Mouse (Mus musculus): ENCODE data around the gene Ppil4.
"Not testable (repeated sequence)": the region's sequence is repeated elsewhere in the genome, so short reads cannot be mapped to it uniquely, and the experiment has no call there.

Gene Ppil4

DNA sequence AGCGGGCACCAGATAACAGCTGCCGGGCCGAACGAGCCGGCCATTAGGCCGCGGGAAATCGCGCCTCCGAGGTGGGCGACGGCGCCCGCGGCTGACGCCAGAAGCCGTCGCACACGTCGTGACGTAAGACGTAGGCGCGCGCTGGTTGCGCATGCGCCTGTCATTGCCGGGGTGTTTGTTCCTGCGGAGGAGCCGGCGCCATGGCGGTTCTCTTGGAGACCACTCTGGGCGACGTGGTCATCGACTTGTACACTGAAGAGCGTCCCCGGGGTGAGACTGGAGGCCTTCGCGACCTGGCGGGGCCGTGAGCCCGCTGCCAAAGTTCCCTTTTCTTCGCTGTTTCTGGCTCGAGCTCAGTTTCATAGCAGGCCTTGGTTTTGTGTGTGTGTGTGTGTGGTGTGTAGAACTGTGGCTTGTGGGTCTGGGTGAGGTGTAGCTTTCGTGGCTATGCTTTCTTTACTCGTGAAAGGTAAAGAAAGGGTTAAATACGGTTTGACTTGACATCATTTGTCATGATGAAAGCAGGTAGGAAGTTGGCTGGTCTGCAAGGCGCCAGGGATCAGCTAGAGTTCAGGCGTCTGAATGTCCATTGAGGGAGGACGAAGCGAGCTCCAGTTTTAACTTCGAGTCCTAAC is at the start of gene Ppil4, which contains the start of gene Ginm1:
Gene Ppil4 (plus strand): TSS at position 141 of the 635 bp plus-strand sequence.
Gene Ginm1 (minus strand): TSS at position 74 of the 635 bp plus-strand sequence.
- peak; percentile 91 for DNase-seq (ENCODE audit: low spot score)

DNA sequence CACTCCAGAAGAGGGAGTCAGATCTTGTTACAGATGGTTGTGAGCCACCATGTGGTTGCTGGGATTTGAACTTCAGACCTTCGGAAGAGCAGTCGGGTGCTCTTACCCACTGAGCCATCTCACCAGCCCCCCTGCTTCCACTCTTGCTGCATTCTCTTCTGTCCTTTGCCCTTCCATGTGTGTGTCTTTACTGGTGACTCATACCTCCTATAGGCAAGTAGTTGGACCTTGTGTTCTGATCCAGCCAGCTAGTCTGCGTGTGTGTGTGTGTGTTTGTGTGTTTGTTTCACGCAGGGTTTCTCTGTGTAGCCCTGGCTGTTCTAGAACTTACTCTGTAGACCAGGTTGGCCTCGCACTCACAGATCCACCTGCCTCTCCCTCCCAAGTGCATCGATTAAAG is 47.2 kb upstream of the Ppil4 start:
- not testable (repeated sequence) for DNase-seq (ENCODE audit: low spot score)

DNA sequence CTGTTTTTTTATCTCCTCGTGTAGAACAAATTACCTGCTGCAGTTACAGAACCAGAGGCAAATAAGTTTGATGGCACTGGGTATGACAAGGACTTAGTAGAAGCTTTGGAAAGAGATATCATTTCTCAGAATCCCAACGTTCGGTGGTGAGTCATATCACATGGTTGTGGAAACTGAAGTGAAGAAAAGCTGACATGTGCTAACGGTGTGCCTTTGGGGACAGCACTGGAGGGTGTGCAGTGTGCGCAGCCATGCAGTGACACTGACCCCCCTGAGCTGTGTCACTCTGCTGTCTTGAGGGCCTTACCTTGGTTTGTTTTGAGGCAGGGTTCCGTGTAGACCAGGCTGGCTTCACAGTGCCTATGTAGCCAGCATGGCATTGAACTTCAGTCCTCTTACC is 43.9 kb upstream of the Ppil4 start:
- DNase-seq (ENCODE audit: low spot score): no peak

DNA sequence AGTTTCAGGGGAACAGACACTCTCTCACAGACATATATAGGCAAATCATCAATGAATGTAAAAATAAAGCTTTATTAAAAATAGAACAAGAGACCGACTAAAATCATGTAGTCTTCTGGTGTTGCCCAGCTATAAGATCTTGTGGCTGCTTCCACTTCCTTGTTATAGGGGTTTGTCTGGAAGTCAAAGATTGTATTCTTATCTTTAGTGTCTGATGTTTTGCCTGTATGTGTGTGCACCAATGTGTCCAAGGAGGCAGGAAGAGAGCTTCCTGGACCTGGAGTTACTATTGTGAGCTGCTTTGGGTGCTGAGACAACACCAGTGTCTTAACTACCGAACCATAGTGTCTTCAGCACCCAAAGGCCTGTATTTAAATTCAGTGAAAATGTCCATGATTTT is 35.1 kb upstream of the Ppil4 start:
- no peak for DNase-seq (ENCODE audit: low spot score)

DNA sequence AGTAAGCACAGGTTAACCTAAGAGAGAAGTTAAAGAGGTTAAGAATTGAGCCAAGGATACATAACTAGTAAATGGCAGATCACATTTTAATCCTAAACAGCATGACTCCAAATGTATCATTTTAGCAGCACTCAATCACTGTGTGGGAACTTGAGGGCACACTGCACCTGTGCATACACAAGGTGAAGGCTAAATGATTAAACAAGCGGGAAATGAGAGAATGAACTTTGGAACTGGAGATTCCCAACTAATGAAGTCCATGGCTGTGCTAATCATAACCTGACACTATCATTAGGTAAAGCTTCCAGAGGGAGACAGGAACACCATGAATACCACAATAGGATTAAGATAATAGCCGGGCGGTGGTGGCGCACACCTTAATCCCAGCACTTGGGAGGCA is 20.3 kb upstream of the Ppil4 start:
- DNase-seq (ENCODE audit: low spot score): no peak

DNA sequence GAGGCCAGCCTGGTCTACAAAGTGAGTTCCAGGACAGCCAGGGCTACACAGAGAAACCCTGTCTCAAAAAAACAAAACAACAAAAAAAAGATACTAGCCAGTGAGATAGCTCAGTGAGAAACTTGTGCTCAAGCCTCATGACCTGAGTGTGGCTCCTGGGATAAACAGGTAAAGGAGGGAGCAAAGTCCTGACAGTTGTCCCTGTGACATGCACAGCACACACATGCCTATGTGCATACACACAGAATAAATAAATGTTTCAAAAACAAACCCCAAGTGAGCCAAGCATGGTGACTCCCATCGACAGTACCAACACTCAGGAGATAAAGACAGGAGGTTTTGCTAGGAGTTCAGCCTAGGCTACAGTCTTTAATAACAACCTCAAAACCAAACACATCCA is 19.9 kb upstream of the Ppil4 start:
- no peak for DNase-seq (ENCODE audit: low spot score)

DNA sequence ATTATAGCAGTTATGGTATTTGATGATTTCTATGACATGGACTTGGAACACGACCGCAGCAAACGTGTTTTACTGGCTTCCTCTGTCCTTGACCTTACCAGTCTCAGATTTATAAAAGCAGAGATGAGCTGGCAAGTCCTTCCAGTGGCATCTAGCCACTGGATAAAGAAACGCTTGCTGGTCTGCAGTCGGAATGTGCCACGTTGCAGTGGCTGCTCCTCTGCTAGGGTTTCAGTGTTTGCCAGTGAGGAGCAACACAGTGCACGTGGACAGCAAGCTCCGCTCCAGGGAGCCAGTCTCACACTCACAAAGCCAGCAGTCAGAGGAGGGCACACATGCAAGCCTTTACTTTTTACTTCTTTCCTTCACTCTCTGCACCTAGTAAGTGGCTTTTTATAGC is 17.3 kb upstream of the Ppil4 start:
- no peak for DNase-seq (ENCODE audit: low spot score)

DNA sequence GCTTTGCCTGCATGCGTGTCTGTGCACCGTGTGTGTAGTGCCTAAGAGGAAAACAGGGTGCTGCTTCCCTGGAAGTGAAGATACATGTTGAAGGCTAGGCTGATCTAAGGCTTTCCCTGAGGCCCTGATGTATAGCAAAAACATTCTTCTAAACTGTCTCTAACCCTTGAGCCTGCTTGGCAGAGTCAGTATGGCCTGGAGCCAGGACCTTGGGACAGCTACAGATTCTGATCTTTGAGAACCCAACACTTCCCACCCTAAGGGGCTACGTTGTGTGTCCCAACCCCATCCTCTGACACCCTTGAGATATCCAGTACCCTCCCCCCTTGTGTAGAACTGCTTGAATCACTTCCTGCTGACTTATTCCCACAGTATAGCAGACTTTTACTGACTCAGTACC is 14.3 kb upstream of the Ppil4 start:
- peak; percentile 18 for DNase-seq (ENCODE audit: low spot score)

DNA sequence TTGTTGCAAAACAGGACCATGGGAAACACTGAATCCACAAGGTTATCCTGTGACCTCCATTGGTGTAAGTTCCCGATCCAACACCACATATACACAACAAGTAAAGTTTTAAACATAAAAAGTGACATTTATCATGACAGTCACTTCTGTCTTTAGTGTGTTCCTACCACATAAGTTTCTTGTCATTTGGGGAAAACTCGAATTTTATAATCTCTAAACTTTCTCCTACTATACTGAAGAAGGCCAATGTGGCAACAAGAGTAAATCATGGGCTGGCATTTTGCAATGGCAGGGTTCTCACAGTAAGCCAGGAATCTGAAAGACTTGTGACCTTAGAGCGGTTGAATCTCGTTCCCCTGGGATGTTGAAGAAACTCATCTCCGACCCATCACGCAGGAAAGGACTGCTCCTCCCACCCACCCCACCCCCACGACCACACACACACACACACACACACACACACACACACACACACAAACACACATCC is 12.9 kb upstream of the Ppil4 start:
- no peak for DNase-seq (ENCODE audit: low spot score)

DNA sequence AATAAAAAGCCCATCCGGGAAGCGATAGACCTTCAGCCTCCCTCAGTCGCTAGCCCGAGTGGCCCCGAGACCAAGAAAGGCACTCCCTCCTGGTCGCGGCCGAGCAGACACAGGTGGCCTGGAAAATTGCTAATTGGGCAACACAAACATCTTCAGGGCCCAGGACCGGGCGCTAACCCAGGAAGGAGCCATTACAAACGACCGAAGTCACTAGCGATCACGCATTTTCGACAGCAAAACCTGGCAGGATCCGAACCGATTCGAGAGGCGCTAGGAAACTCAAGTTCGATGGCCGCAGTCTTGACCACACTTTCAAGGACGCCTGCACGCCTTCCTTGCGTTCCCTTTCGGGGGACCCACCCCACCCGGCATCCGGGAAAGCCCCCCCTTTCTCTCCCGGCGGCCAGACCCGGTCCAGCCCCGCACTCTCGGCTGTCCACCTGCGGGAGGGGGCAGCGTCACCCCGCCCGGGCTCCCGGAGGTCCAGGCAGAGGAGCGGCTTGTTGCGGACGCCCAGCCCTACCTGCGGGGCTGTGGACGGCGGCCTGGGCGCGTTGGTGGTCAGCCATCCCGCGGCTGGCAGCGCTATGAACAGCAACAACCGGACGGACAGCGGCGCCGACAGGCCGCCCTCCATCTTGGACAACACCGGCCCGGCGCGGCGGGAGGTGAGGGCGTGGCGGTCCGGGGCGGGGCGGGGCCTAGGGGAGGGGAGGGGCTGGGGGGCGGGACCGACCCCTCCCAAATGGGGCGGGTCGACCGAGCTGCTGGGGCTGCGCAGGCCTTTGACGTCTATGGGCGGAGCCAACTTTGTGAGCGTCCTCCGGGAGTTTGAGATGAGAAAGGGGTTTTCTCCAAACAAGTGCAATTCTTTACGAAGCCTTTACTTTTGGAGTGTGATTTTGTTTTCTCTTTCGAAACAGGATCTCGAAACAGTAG is 12.2 kb upstream of the Ppil4 start:
- peak; percentile 88 for DNase-seq (ENCODE audit: low spot score)

DNA sequence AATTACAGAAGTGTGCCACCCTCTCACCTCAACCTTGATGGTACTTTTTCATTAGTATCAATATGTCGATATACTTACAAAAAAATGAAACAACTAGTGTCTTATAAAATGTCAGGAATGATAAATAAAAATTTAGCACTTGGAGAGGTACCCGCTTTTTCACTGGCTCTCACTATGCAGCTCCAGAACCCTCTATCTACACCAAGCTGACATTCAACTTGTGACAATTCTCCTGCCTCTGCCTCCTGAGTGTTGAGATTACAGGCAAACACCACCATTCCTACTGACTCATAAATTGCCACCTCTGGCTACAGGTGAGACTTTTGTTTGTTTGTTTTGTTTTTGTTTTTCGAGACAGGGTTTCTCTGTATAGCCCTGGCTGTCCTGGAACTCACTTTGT is 11.5 kb upstream of the Ppil4 start:
- DNase-seq (ENCODE audit: low spot score): no peak

DNA sequence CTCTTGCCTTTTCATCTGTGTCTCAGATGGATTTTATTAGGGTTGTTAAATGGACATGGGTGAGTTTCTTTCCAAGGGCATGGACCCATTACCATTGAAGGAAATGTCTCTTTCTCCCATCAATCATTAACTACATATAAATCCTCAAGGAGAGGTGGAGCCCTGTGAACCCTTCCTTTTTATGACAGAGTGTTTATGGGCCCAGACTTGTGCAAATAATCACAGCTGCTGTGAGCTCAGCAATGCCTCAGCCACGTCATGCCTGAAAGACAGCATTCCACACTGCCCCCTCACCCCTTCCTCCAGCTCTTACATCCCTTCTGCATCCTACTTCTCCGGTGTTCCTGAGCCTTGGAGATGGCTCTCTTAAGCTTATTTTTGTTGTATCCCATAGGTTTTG is 5.4 kb upstream of the Ppil4 start:
- DNase-seq (ENCODE audit: low spot score): no peak

DNA sequence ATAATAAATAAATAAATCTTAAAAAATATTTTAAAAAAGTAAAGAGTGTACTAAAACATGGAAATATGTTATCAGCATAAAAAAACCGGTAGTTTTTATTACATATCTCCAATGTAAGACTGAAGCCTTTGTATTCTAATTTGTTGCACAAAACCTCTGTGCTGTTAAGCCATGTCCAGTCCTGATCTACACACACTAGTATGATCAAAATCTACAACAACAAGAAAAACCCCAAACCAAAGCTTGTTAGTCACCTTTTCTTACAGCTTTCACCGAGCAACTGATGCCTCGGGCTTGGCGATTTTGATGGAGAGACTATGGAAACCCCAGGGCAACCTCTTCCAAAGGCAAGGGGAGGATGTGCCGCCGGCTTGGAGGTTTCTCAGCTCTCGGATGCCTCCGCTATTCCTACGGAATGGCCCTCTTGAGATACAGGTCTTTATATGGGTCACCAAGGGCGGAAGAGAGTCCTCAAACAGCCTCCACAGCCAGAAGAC is 389 bp upstream of the Ppil4 start:
- no peak for DNase-seq (ENCODE audit: low spot score)

DNA sequence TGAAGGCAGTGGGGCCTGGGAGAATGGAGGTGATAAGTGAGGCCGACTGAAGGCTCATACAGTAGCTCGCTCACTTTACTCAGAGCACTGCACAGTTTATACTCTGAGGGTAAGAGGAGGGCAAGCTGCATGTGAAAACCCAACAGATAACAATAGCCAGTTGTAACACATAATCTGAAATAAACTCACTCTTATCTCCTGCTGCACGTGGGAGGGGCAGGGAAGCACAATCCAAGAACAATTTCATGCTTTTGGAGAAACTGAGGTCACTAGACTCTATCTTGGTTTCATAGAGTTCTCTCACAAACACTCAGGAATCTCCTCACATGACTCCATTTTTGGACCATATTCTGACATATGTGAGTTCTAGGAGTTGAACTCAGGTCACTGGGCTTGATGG is 8.6 kb downstream of the Ppil4 start:
- DNase-seq (ENCODE audit: low spot score): no peak

DNA sequence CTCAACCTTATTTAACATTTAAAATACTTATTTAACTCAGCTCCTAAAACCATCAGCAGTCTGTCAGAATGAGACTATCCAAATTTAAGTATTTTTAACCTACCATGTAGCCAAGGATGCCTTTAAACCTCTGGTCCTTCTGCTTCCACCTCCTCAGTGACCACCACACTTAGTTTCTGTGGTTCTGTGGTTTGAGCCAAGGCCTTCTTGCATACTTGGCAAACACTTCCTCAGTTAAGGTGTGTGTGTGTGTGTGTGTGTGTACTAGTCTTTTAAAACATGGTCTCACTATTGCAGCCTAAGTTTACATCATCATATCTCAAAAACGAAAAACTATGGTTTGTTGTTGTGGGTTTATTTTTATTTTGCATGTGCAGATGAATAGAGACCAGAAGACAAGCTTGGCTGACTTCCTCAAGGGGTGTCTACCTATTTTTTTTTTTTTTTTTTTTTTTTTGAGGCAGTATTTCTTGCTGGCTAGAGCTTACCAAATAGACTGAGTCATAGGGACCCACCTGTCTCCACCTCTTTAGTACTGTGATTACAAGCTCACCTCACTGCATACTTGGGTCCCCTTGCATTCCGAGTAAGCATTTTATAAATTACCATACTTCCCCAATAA is 9.9 kb downstream of the Ppil4 start:
- DNase-seq (ENCODE audit: low spot score): no peak

DNA sequence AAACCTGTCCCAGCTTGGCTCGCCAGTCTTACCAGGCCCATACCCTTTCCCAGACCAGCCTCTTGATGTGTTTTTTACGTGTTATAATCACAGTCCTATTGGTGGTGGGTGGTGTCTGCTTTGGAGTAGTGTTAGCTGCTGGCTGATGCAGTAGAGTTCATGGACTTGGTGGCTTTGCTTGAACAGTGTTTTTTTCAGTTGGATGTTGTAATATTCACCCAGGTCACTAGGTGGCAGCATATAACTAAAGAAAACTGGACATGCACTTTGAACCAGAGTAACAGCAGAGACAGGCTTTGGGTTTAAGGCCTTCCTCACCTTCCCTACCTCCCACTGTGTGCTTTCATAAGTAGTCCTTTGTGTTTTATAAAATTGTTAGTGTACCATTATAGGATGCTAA is 17.2 kb downstream of the Ppil4 start:
- no peak for DNase-seq (ENCODE audit: low spot score)

DNA sequence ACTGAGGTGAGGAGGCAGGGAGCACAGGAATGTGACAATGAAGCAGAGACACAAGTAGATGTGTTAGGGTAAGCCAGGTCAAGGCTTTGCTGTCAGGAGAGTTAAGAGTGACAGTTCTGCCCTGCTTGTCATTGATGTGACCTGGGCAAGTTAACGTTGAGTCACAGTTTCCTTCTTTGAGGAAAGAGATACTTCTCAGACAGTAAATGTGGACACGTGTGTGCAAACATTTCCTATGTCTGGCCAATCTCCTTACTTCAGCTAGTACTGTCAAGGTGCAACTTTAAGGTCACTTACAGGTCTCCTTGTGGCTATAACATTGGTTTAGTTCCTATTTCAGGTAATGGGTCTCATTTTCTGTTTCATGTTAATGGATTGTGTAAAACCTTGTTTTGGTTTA is 23.8 kb downstream of the Ppil4 start:
- no peak for DNase-seq (ENCODE audit: low spot score)

DNA sequence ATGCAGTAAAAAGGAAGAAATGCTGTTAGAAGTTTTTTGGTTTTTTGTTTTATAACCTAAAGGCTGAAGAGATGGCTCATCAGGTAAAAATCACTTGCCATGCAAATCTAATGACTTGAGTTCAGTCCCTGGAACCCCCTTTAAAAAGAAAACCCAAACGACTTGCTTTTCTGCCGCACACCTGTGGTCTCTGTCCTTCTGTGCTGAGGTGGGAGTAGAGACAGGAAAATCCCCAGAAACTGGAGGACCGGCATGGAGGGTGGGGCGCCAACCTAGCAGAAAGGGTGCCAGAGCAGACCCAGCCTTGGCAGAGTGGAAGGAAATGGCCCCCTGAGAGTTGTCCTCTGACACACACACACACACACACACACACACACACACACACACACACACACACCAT is 26.0 kb downstream of the Ppil4 start:
- DNase-seq (ENCODE audit: low spot score): no peak

DNA sequence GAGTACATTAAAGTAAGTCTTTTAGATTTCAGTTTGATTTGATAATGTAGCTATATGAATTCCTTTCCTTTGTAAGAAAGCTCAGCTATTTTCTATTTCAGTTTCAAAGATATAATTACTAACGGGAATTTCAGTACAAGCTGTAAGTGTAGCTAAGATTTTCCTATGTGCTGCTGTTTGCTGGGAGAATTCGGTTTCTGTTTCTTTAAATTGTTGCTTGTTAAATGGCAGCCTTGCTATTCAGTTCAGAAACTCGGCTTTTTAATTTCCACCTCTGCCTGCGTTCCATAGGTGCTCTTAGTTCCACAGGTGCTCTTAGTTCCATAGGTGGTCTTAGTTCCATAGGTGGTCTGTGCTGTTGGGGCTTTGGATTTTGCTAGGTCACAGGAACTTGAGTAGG is 26.5 kb downstream of the Ppil4 start:
- no peak for DNase-seq (ENCODE audit: low spot score)

DNA sequence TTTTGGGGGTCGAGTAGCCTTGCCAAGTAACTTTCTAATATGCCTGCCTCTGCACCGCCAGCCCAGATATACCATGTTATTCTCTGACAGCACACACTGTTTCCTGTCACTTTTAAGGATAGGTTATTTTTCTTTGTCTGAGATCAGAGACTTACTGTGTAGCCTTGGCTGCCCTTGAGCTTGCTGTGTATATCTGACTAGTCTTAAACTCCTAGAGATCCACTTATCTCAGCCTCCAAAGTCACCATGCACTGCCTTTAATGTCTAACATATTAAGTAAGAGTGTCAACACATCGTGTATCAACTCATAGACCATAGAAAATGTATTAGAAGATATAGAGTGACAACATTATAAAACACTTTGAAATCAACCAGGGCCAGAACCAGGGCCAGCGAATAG is 26.9 kb downstream of the Ppil4 start:
- no peak for DNase-seq (ENCODE audit: low spot score)

DNA sequence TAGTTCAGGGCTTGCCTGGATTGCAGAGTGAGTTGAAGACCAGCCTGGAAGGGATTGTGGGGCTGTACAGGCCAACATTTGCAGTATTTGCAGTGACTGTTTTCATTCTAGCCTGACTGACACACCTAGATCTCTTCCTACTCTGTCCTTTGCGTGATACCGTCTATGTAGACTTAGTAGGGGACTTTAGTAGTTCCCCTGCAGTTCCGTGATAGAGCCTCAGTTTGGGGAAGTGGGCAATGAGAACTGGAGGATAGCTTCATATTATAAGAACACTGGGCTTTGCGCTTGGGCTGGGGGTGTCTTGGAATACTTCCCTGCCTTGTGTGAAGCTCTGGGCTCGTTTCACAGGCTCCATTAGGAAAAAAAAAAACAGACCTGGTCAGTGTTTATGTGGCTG is 27.5 kb downstream of the Ppil4 start:
- DNase-seq (ENCODE audit: low spot score): no peak

DNA sequence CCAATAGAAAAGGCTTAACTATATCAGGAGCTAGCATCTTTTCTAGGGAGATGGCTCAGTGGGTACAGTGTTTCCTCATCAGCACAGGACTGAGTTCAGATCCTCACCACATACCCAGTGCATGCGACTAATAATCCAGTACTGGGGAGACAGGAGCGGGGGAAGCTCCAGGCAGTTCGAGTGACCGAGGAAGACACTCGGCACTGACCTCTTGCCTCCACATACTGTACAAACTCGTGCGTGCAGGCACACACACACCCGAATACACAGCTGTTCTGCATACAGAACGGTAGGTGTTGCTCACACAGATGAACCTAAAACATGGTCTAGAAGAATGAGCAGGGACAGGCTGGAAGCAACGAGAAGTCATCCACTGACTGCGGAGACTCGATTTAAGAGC is 29.3 kb downstream of the Ppil4 start:
- DNase-seq (ENCODE audit: low spot score): no peak

All from ovary, postnatal 36 days (tissue).